Mouse (Mus musculus) lung, embryonic 16.5 days (tissue): ENCODE measurements around the gene Olfr691. TPM values are rescaled to one million over a fixed set of nuclear protein-coding genes. Genes with fewer than 3 reads are reported as not detected.
"Not testable (repeated sequence)": the region's sequence is repeated elsewhere in the genome, so short reads cannot be mapped to it uniquely, and the experiment has no call there.

Experiments used
- ATAC-seq: fragments of 200-750 bp; cut with Nextera tagmentation; 2 replicates; pipeline ENCODE4 v1.8.0; 2017; ENCODE audit warnings: low read depth, mild to moderate bottlenecking, moderate library complexity
- H3K27ac ChIP-seq: fragments of 300-500 bp; sonication (generic); 2 replicates; pipeline ENCODE4 v1.5.1; 2014; ENCODE audit warnings: mild to moderate bottlenecking, control low read depth, low read length
- H3K27me3 ChIP-seq: fragments of 300-500 bp; sonication (generic); 2 replicates; pipeline ENCODE4 v1.6.1; 2014; ENCODE audit warnings: low read depth, low read length, mixed read lengths; ENCODE audit not compliant: control insufficient read depth, insufficient read depth
- H3K36me3 ChIP-seq: fragments of 300-500 bp; sonication (generic); 2 replicates; pipeline ENCODE4 v1.6.1; 2014; ENCODE audit warnings: low read length; ENCODE audit not compliant: control insufficient read depth, insufficient read depth
- H3K4me1 ChIP-seq: fragments of 300-500 bp; sonication (generic); replicated peaks from 2 replicates; pipeline ENCODE4 v1.6.1; 2014; ENCODE audit warnings: low read length, mixed read lengths; ENCODE audit not compliant: control insufficient read depth, insufficient read depth
- H3K4me2 ChIP-seq: fragments of 300-500 bp; sonication (generic); 2 replicates; pipeline ENCODE4 v1.6.1; 2014; ENCODE audit warnings: low read depth, low read length, control low read depth
- H3K4me3 ChIP-seq: fragments of 300-500 bp; sonication (generic); 2 replicates; pipeline ENCODE4 v1.5.1; 2014; ENCODE audit warnings: mild to moderate bottlenecking, low read length, control low read depth
- H3K9ac ChIP-seq: fragments of 300-500 bp; sonication (generic); 2 replicates; pipeline ENCODE4 v1.6.1; 2014; ENCODE audit warnings: low read length, control low read depth
- H3K9me3 ChIP-seq: fragments of 300-500 bp; sonication (generic); 2 replicates; pipeline ENCODE4 v1.6.1; 2016; ENCODE audit warnings: low read length; ENCODE audit not compliant: control insufficient read depth
- WGBS: fragments of 180-500 bp; shearing (Covaris S2); extraction: QIAGEN DNeasy Blood & Tissue Kit; methylation state at CpG from one replicate; pipeline ENCODE4 v1.1.7; 2014; 5-methylcytosine and 5-hydroxymethylcytosine counted together
- polyA plus RNA-seq: library from polyadenylated mRNA; unstranded; fragments of >200 nt; fragmentation: Nextera tagmentation; extraction: Ambion mirVana; gene quantifications from 2 replicates; pipeline ENCODE4 v1.2.1, GENCODE M21; 2015

Gene Olfr691
- polyA plus RNA-seq, 1 experiment from 2014 or later = not detected

GRCm38 (mm10) chr7:105367268-105367667, 25.2 kb upstream of the Olfr691 start:
- H3K27me3 ChIP-seq = no peaks in the 10 kb centered on the region
- H3K27ac ChIP-seq = no peak overlapping the region
- H3K9ac ChIP-seq = no peak overlapping the region
- WGBS = 80% methylated on average over 5 of the region's 5 CpGs
- H3K9me3 ChIP-seq = no peaks in the 10 kb centered on the region
- no peak overlapping the region for H3K4me3 ChIP-seq
- H3K36me3 ChIP-seq = no peaks in the 10 kb centered on the region
- H3K4me1 ChIP-seq = no peaks in the 10 kb centered on the region
- ATAC-seq = no peak
- H3K4me2 ChIP-seq = no peak overlapping the region

- H3K9ac ChIP-seq = no peak overlapping the region
- no peaks in the 10 kb centered on the region for H3K36me3 ChIP-seq
- no peak overlapping the region for H3K4me2 ChIP-seq
- no peak overlapping the region for H3K4me3 ChIP-seq
- no peaks in the 10 kb centered on the region for H3K27me3 ChIP-seq
- WGBS = 72% methylated on average over 2 of the region's 2 CpGs
- no peaks in the 10 kb centered on the region for H3K4me1 ChIP-seq
- no peak overlapping the region for H3K27ac ChIP-seq
- no peaks in the 10 kb centered on the region for H3K9me3 ChIP-seq
- ATAC-seq = no peak
Measured at GRCm38 (mm10) chr7:105361713-105362112, 19.6 kb upstream of the Olfr691 start.

GRCm38 (mm10) chr7:105356487-105356886, 14.4 kb upstream of the Olfr691 start:
- not testable (repeated sequence) for H3K4me1 ChIP-seq, H3K27me3 ChIP-seq, H3K9me3 ChIP-seq, H3K27ac ChIP-seq, H3K36me3 ChIP-seq, H3K4me2 ChIP-seq, H3K9ac ChIP-seq, ATAC-seq, H3K4me3 ChIP-seq
- 94% methylated on average over 1 of the region's 2 CpGs for WGBS

- WGBS = no CpG with 5 or more reads among the region's 5 CpGs
- not testable (repeated sequence) for H3K36me3 ChIP-seq, H3K27me3 ChIP-seq, H3K9ac ChIP-seq, H3K27ac ChIP-seq, H3K4me2 ChIP-seq, H3K4me1 ChIP-seq, H3K9me3 ChIP-seq, ATAC-seq, H3K4me3 ChIP-seq
Measured at GRCm38 (mm10) chr7:105356064-105356463, 14.0 kb upstream of the Olfr691 start.

GRCm38 (mm10) chr7:105342752-105343151, 682 bp upstream of the Olfr691 start:
- H3K27ac ChIP-seq = no peak overlapping the region
- H3K9ac ChIP-seq = no peak overlapping the region
- 70% methylated on average over 2 of the region's 2 CpGs for WGBS
- no peak overlapping the region for H3K4me2 ChIP-seq
- no peaks in the 10 kb centered on the region for H3K4me1 ChIP-seq
- no peaks in the 10 kb centered on the region for H3K27me3 ChIP-seq
- no peaks in the 10 kb centered on the region for H3K9me3 ChIP-seq
- H3K36me3 ChIP-seq = no peaks in the 10 kb centered on the region
- H3K4me3 ChIP-seq = no peak overlapping the region
- no peak for ATAC-seq

- H3K9me3 ChIP-seq = no peaks in the 10 kb centered on the region
- WGBS = 85% methylated on average over 1 of the region's 1 CpGs
- H3K4me1 ChIP-seq = no peaks in the 10 kb centered on the region
- no peak within 1 kb of the TSS for H3K4me3 ChIP-seq
- no peaks in the 10 kb centered on the region for H3K27me3 ChIP-seq
- no peaks in the 10 kb centered on the region for H3K36me3 ChIP-seq
- no peak within 1 kb of the TSS for H3K4me2 ChIP-seq
- ATAC-seq = no peak
- H3K27ac ChIP-seq = no peak within 1 kb of the TSS
- no peak within 1 kb of the TSS for H3K9ac ChIP-seq
Measured at GRCm38 (mm10) chr7:105334004-105334403, 8.1 kb downstream of the Olfr691 start, which contains the start of gene Olfr690. Olfr690 (minus strand) TSS chr7:105334104.

GRCm38 (mm10) chr7:105325302-105325701, 16.8 kb downstream of the Olfr691 start:
- Histone ChIP-seq H3K9me3 (no peaks in the 10 kb centered on the region), H3K9ac (no peak overlapping the region), H3K4me1 (no peaks in the 10 kb centered on the region), H3K27me3 (no peaks in the 10 kb centered on the region), H3K4me2 (no peak overlapping the region), H3K36me3 (no peaks in the 10 kb centered on the region), H3K27ac (no peak overlapping the region), H3K4me3 (no peak overlapping the region)
- WGBS = 59% methylated on average over 2 of the region's 2 CpGs
- no peak for ATAC-seq

- Histone ChIP-seq H3K4me2 (no peak within 1 kb of the TSS), H3K4me1 (no peaks in the 10 kb centered on the region), H3K9ac (no peak within 1 kb of the TSS), H3K36me3 (no peaks in the 10 kb centered on the region), H3K4me3 (no peak within 1 kb of the TSS), H3K9me3 (no peaks in the 10 kb centered on the region), H3K27me3 (no peaks in the 10 kb centered on the region), H3K27ac (no peak within 1 kb of the TSS)
- no peak for ATAC-seq
- 67% methylated on average over 1 of the region's 1 CpGs for WGBS
Measured at GRCm38 (mm10) chr7:105310865-105311264, 31.2 kb downstream of the Olfr691 start, which contains the start of gene Olfr689. Olfr689 (plus strand) TSS chr7:105311165.

- Histone ChIP-seq H3K27me3 (no peaks in the 10 kb centered on the region), H3K27ac (no peak overlapping the region), H3K4me2 (no peak overlapping the region), H3K9me3 (no peaks in the 10 kb centered on the region), H3K4me3 (no peak overlapping the region), H3K4me1 (no peaks in the 10 kb centered on the region), H3K9ac (no peak overlapping the region), H3K36me3 (no peaks in the 10 kb centered on the region)
- no peak for ATAC-seq
Measured at GRCm38 (mm10) chr7:105290051-105290450, 52.0 kb downstream of the Olfr691 start.

GRCm38 (mm10) chr7:105287795-105288194, 54.3 kb downstream of the Olfr691 start, which contains the start of gene Olfr688:
Olfr688 (plus strand) TSS chr7:105288095.
- no peak for ATAC-seq
- WGBS = 75% methylated on average over 6 of the region's 6 CpGs
- H3K27ac ChIP-seq = no peak within 1 kb of the TSS
- no peaks in the 10 kb centered on the region for H3K4me1 ChIP-seq
- H3K9me3 ChIP-seq = no peaks in the 10 kb centered on the region
- no peak within 1 kb of the TSS for H3K9ac ChIP-seq
- no peaks in the 10 kb centered on the region for H3K36me3 ChIP-seq
- H3K4me2 ChIP-seq = no peak within 1 kb of the TSS
- no peaks in the 10 kb centered on the region for H3K27me3 ChIP-seq
- H3K4me3 ChIP-seq = no peak within 1 kb of the TSS
